Mouse (Mus musculus) cerebellum, postnatal 14 days (tissue): ENCODE results near the gene Olfr904.
"Not testable (repeated sequence)": the region's sequence is repeated elsewhere in the genome, so short reads cannot be mapped to it uniquely, and the experiment has no call there.

ENCODE experiments used
- DNase-seq, 2 experiments: peaks; one replicate each; pipeline ENCODE4 v3.0.0; 2021; ENCODE audit warnings: mixed read lengths in 2 of 2

Gene Olfr904

DNA sequence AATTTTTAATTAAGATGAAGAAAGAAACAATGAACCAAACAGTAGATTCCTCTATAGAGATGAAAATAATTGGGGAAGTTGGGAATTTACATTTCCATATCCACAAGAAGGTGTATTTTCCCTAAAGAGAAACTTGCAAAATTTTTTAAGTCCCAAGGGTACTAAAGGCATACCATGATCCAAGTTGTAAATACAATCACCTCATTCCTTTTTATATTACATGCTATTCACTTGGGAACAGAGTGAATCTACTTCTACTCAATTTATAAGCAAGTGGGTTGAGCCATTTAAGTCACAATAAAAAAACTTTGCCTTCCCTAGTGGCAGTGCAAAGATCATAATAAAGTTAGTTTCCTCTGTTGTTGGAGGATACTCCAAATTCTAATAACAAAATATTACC lies at the start of gene Olfr904:
Gene Olfr904, plus strand, starts transcription at position 301 of the 400 bp plus-strand sequence.
- DNase-seq = no peak

DNA sequence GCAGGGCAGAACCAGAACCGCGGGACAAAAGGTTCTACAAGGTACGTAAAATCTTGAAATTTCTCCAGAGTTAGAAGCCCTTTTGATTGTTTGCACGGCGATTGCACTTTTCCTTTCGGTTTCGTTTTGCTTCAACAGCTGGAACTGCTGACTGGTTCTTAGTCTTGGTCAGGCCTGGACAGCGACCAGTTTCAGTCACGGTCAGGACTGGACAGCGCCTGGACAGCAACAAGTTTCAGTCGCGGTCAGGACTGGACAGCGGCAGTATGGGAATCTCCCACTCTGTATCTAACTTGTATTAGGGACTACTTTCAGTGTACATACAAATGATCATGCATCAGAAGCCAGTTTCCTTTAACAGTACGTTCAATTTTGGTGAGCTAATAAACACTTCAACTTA lies 49.4 kb upstream of the Olfr904 start:
- DNase-seq = not testable (repeated sequence)

DNA sequence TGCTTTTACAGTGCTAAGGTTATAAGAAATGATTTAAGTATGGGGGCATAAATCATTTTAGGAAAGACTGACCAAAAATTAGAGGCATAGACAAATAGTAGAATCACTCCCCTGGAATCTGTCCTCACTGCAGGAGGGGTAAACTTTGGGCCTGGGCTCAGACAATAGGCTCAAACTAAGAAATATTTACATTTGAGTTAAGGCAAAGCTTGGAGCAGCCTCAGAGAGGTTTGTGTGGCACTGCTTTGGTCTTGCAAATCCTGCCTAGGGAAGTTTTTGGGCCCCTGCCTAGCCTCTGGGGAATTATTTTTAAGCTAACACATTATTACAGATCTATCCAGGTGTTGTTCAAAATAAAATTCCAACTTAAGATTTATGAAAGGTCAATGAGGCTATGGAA lies 39.1 kb upstream of the Olfr904 start:
- no peak for DNase-seq

DNA sequence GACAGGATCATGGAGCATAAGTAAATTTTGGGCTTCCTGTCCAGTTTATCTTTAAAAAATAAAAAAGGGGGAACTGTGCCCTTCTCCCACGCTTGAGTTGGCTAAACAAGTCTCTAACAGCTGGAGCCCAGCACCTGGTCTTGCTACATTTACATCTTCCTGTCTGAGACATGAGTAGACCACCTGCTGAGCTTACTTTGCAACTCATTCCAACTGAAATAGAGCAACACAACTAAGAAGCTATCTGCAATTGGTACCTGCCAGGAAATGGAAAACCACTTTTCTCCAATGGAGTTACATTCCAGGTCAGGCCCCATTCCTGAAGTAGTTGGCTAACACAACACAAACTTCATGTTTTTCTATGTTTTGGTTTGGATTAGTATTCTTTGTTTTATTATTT lies 35.9 kb upstream of the Olfr904 start:
- peak in 1 of 2 experiments; percentile 1 for DNase-seq

DNA sequence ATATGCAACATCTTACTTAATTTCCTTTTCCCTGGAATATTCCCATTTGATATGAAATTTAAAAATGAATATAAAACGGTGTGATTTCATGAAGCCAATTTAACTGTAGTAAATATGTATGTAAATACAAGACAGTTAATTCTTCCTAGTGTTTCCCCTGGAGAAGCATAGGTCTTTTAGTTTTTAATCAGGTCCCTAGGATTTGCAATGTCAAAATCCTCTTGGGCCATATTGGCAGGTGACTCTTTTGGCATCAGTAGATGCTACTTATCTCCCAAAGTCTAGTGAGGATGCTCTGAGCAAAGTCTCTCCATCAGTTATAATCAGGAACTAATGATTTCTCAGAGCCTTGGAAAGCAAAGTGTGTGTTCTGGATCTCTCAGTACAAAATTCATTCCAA lies 33.8 kb upstream of the Olfr904 start, which contains the start of gene Olfr901:
Gene Olfr901, plus strand, starts transcription at position 301 of the 400 bp plus-strand sequence.
- no peak for DNase-seq

DNA sequence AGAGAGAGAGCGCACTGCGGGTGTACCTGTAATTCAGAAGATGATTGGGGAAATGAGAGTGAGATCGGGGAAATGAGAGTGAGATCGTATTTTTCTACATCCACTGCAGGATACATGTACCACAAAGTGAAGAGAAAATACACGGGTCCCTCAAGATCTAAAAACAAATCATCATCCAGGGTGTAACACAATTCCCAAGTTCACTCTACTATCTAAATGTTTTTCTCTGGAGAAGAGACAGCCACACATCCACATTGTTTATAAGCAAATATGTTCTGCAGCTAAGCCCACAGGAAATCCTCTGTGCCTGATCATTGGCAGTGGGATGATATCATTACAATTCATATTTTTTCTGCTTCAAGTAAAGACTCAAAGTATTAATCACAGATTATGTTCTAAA lies 15.6 kb upstream of the Olfr904 start, which contains the start of gene Olfr902:
Gene Olfr902, plus strand, starts transcription at position 301 of the 400 bp plus-strand sequence.
- DNase-seq = no peak

DNA sequence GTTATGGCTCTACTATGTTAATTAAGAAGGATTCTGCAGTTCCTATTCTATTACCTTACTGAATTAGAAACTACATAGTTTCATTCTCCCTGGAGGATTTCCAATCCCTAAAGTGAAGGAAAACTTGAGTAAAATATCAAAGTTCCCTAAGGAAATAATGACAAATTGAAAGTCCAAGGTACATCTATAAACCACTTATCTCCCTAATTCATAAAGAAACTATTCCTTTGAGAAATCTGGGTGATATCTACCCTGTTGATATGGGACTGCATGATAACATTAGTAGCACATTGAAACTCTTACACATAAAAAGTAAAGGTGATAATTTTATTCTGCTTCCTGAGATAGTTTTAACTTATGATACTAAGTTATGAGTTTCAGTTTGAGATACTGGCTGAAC lies 7.9 kb downstream of the Olfr904 start, which contains the start of gene Olfr905:
Gene Olfr905, plus strand, starts transcription at position 301 of the 400 bp plus-strand sequence.
- no peak for DNase-seq

DNA sequence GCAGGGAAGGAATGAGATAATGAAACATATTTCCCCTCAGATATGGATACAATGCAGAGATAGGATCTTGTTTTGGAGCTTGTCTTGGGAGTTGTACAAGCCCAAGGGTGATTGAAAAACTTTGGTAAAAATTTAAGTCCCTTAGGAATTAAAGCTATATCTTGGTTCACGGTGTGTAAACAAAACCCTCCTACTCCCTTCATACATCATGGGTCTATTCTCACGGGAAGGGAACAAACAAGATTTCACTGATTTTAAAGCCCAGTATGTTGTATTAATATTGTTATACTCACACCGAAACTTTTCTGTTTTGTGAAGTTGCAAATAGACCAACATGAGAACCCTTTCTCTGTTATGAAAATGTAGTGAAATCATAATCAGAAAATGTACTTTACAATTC lies 23.8 kb downstream of the Olfr904 start, which contains the start of gene Olfr906:
Gene Olfr906, plus strand, starts transcription at position 301 of the 400 bp plus-strand sequence.
- DNase-seq = no peak

DNA sequence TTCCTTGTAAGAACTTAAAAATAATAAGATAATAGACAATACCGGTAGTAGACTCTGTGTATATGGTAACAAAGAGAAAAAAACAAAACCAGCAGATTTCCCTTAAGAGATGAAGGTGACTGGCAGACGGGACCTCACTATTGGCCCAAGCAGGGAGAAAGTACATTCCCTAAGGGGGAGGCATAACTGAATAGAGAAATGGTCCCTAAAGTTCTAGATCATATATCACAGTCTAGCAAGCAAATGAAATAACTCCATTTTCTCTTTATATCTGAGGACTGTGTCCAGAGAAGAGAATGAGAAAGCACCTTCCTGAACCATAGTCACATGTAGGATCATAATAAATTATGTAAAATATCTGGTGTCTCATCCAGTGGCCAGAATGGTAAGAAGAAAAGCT lies 32.6 kb downstream of the Olfr904 start, which contains the start of gene Olfr907:
Gene Olfr907, plus strand, starts transcription at position 301 of the 400 bp plus-strand sequence.
- DNase-seq = no peak

DNA sequence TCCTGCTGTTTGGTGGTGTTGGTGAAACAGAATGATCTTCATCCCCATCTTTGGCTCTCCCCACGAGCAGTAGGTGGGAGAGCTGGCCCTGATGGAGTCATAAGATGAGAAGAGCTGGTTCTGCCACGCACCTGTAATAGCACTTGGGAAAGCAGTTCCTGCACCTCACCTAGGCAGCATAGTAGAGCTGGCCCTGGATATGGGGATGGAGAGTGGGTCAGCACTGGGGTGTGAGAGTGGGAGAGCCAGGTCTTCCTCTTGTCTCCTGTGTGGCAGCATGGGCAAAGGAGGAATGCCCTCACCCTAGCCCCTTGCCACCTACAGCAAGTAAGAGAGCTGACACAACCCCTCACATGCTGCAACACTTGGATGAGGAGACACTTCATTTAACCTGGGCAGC lies 49.4 kb downstream of the Olfr904 start:
- no peak for DNase-seq
